Mouse (Mus musculus) intestine, embryonic 16.5 days (tissue): Measurements from ENCODE around the gene Olfr71. TPM values are rescaled to one million over a fixed set of nuclear protein-coding genes. Genes with fewer than 3 reads are reported as not detected.

Source experiments
- polyA plus RNA-seq: library from polyadenylated mRNA; unstranded; fragments of >200 nt; fragmentation: Nextera tagmentation; extraction: Ambion mirVana; gene quantifications from 2 replicates; pipeline ENCODE4 v1.2.1, GENCODE M21; 2015

The Olfr71 gene
- polyA plus RNA-seq, 1 experiment from 2014 or later, result not detected

Other genes starting within 250 kb of the Olfr71 start
- not detected in 2 replicates for gene Sit1, start 226.5 kb downstream of the Olfr71 start, polyA plus RNA-seq
- 96.7 and 102 TPM in 2 replicates for gene Ccdc107, start 217.4 kb downstream of the Olfr71 start, polyA plus RNA-seq
- 40.9 and 49.7 TPM in 2 replicates for gene Arhgef39, start 210.6 kb downstream of the Olfr71 start, polyA plus RNA-seq
- gene Car9, start 203.3 kb downstream of the Olfr71 start, polyA plus RNA-seq, result 25.0 and 25.2 TPM in 2 replicates
- 574 and 599 TPM in 2 replicates for gene Tpm2, start 186.5 kb downstream of the Olfr71 start, polyA plus RNA-seq
- 78.7 and 80.5 TPM in 2 replicates for gene Creb3, start 147.9 kb downstream of the Olfr71 start, polyA plus RNA-seq
- gene Tln1, start 147.6 kb downstream of the Olfr71 start, polyA plus RNA-seq, result 41.2 and 41.9 TPM in 2 replicates
- gene Rgp1, start 131.5 kb downstream of the Olfr71 start, polyA plus RNA-seq, result 18.2 and 19.5 TPM in 2 replicates
- gene Gba2, start 131.4 kb downstream of the Olfr71 start, polyA plus RNA-seq, result 12.5 and 12.9 TPM in 2 replicates
- 1.0 TPM in 1 of 2 replicates, not detected in the other for gene Msmp, start 125.8 kb downstream of the Olfr71 start, polyA plus RNA-seq
- gene Npr2, start 78.3 kb downstream of the Olfr71 start, polyA plus RNA-seq, result 4.9 and 6.2 TPM in 2 replicates
- gene Spag8, start 56.7 kb downstream of the Olfr71 start, polyA plus RNA-seq, result 0.60 and 1.3 TPM in 2 replicates
- gene Hint2, start 53.8 kb downstream of the Olfr71 start, polyA plus RNA-seq, result 187 and 208 TPM in 2 replicates
- 3.3 and 3.4 TPM in 2 replicates for gene Tmem8b, start 41.3 kb downstream of the Olfr71 start, polyA plus RNA-seq
- gene Fam221b, start 41.1 kb downstream of the Olfr71 start, polyA plus RNA-seq, result 1.6 and 2.2 TPM in 2 replicates
- not detected in 2 replicates for gene Olfr70, start 9.4 kb downstream of the Olfr71 start, polyA plus RNA-seq
- gene Hrct1, start 16.9 kb upstream of the Olfr71 start, polyA plus RNA-seq, result 1.1 TPM in 2 replicates
- gene Spaar, start 19.8 kb upstream of the Olfr71 start, polyA plus RNA-seq, result 0.12 and 0.15 TPM in 2 replicates
- gene Olfr159, start 60.8 kb upstream of the Olfr71 start, polyA plus RNA-seq, result not detected in 2 replicates
- not detected in 2 replicates for gene Olfr156, start 113.6 kb upstream of the Olfr71 start, polyA plus RNA-seq
- not detected in 2 replicates for gene Olfr157, start 129.9 kb upstream of the Olfr71 start, polyA plus RNA-seq
- not detected in 2 replicates for gene Olfr155, start 141.3 kb upstream of the Olfr71 start, polyA plus RNA-seq
- gene Reck, start 165.3 kb upstream of the Olfr71 start, polyA plus RNA-seq, result 12.7 and 12.8 TPM in 2 replicates
- 69.4 and 78.5 TPM in 2 replicates for gene Glipr2, start 247.1 kb upstream of the Olfr71 start, polyA plus RNA-seq